Mouse (Mus musculus) monocyte, adult 5-6 weeks (primary cell): ENCODE data around the gene Acpp. TPM values are rescaled to one million over a fixed set of nuclear protein-coding genes. Genes with fewer than 3 reads are reported as not detected.
A peak's percentile ranks its signal among the peaks of the same experiment; 100 is the strongest.

Experiments used
- ATAC-seq: fragments of 153-309, 156-312 bp; replicated peaks from 2 replicates; pipeline ENCODE4 v1.8.0; 2017; ENCODE audit warnings: mild to moderate bottlenecking; ENCODE audit not compliant: low TSS enrichment, insufficient number of reproducible peaks, severe bottlenecking, poor library complexity, low FRiP score
- total RNA-seq: library from RNA; stranded (forward); fragments of 200-1000, 200-491, 200-594 nt; gene quantifications from 3 replicates; pipeline ENCODE4 v1.2.3, GENCODE M21; 2017

The Acpp gene
- total RNA-seq, 1 experiment from 2014 or later: 12.7 TPM

DNA sequence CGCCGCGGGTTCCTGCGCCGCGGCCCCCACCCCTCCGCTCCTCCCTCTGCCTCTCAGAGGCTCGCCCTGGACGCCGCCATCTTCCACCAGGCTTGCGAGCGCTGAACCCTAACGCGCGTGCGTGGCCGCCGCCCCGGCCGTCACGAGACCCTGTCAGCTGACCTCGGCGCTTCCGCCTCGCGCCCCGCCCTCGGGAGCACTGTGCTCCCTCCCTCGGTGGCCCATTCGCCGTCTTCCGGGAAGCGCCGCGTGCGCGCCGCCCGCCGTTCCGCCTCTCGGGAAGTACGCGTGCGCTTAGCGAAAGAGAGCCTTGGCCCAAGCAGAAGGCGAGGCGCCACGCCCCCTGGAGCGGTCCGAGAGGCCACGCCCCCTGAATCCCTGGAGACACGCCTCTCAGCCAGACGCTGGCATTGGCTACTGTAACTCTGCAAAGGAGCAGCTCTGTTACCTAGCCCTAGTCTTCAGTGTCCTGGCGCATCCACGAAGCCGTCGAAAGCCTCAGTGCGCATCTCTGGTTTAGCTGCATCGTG is 74.7 kb downstream of the Acpp start, which contains the start of gene Dnajc13:
Dnajc13 (minus strand) TSS at position 108 of the 530 bp plus-strand sequence.
- peak; percentile 91 for ATAC-seq

DNA sequence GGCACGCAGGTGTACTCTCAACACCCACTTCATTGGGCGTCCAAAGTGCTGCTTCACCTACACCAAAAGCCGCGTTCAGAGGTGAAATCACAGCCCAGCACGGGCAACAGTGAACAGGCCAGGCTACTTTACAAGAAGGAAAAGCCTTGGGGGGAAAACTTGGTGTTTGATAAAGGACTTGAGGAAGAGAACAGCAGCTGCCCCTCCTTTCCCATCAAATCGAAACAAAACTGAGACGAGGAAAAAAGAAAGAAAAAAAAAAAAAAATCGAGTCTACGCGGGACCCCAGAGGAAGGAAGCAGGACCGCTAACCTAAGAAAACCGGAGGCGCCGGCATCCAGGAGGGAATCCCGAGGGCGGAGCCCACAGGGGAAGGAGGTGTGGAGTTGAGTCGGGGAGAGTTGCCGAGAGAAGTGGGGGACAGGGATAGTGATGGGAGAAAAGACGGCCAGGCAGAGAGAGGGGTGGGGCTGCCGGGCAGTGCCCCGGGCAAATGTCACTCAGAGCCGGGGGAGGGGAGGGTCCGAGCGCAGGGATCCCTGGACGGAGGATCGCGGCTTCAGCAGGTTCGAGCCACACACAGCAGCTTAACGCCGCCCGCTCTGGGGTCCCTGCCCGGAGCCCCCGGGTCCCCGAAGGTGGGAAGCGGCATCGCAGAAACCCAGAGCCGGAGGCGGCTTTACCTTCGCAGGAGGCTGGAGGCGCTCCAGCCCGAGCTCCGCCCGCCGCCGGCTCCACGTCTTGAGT is 75.4 kb downstream of the Acpp start:
- no peak for ATAC-seq

DNA sequence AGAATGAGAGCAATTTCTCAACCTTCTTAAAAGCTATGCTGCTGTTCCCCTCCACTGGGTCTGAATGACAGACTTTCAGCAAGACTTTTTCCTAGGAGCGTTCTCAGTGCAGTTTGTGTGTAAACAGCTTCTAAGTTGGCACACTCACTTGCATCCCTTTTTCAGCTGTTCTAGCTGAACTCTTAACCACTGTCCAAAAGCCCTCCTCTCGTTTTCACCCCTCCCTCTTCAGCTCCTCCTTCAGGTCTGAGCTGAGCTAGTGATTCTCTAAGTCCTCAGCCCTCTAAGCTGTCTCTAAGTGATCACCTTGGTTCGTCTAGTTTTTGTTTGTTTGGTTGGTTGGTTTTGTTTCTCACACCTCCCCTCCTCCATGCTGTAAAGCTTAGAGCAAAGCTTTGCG is 77.2 kb downstream of the Acpp start:
- ATAC-seq: no peak

DNA sequence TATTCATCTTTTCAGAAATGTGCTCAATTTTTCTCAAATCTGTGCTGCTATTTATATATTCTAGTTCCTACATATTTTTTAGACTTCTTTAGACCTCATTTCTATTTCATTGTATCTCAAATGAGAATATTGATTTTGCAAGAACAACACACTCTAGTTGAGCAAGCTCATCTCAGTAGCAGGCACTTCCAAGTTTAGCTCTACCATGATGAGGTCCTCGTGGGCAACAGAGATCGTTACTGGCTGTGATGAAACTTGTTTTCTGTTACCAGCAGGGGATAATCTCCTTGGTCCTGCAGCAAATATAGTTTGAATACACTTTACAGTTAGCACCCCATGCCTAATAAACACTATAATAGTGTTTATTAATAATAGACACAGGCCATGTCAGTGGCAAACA is 81.5 kb downstream of the Acpp start:
- ATAC-seq: no peak

DNA sequence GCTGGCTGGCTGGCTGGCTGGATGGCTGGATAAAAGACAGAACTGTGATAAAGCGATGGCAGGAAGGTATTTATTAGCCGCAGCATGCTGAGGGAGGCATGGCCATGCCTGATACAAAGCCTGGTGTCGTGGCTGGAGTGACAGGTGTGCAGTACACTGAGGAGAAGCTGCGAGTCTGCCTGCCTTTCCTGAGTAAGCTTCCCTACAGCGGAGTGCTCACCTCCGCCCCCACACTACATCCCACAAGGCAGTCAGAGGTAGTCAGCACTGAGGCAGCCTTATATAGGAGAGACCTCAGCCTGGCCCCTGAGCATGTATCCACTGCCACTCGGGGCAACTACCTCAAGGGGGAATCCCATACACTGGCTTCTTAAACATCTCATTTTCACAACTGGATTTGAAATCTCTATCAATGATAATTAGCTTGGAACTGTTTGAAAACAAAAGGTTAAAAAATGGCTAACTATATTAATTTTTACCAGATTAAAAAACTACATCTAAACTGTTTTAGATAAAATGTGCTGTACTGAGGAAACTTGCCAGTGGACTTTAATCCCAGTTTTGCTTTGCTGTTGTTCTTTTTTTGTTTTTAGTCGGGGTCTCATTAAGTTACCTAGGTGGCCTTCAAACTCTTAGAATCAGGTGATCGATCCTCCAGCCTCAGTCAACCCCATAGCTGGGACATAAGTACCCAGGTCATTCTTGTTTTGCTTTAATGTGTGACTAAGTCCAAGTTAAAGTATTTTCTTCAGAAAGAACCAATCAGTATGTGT is 83.0 kb downstream of the Acpp start:
- no peak for ATAC-seq

DNA sequence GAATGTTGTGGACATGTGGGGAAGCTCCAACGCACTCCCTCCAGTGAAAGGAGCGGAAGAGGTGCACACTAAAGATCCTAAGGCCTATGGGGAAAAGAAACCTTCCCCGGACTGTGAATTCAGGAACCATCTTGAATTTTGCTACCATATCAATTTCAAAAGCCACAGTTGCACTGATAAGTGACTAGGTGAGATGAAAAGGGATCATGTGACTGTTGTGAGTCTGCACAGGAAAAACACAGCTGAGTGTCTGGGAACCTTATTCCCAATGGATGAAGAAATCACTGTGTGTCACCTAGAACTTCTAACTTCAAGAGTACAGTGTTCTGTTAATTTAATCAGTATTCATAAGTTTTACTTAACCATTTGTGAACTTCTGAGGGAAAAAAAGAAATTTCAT is 84.9 kb downstream of the Acpp start:
- no peak for ATAC-seq

DNA sequence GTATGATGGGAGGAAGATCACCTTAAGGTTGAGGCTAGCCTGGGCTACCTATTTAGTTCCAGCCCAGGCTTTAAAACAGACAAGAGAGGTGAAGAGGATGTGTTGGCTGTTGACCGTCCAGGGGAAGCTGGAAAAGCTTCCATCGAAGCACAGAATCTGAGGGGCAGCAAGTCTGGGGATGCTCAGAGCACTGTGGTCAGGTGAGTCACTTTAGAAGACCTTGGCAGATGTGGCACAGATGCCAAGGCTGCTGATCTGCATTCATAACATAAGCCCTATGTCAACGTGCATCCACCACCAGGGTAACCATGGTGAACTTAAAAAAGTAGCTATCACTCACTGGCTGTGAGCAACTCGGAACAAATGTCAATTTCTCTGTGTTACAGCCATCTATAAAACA is 85.9 kb downstream of the Acpp start:
- no peak for ATAC-seq

DNA sequence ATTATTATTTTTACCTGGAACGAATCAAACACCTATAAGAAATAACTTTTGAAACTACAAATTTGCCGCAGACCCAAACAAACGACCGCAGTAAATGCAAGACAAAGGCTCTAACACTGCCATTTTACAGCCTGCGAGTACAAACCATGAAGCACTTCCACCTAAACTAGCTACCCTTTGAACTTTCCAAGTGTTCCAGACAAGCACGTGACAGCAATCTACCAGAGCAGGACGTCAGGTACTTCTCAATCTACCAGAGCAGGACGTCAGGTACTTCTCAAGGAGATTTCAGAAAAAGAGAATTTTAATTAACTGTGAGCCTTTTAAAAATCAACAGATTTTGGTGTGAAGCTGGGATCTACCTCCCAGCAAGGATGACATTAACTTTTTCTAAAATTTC is 86.4 kb downstream of the Acpp start:
- ATAC-seq: no peak

DNA sequence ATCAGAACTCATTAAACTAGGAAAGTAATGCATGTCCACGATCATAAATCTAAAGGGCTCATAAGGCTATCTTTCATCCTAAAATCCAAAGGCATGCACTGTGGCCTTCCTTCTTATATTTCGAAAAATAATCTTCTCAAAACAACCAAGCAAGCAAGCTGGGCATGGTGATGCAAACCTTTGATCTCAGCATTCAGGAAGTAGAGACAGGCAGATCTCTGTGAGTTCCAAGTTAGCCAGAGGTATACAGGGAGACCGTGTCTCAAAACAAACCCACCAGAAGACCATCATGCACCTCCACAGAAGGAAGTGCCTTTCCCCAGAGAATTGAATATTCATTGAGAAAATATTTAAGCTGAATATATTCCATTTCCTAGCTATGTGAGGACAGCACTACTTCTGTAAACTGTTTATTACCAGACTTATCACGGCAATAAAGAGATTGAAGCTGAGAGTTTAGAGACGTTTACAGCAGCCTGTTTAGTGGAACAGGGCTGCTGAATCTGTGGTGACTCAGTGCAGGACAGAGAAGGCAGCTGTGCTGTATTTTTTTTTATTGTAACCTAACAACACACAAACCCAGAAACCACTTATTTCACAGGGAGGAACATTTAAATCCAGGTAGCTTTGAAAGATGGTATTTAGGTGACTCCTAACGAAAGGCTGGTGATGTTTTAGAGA is 90.1 kb downstream of the Acpp start:
- no peak for ATAC-seq

DNA sequence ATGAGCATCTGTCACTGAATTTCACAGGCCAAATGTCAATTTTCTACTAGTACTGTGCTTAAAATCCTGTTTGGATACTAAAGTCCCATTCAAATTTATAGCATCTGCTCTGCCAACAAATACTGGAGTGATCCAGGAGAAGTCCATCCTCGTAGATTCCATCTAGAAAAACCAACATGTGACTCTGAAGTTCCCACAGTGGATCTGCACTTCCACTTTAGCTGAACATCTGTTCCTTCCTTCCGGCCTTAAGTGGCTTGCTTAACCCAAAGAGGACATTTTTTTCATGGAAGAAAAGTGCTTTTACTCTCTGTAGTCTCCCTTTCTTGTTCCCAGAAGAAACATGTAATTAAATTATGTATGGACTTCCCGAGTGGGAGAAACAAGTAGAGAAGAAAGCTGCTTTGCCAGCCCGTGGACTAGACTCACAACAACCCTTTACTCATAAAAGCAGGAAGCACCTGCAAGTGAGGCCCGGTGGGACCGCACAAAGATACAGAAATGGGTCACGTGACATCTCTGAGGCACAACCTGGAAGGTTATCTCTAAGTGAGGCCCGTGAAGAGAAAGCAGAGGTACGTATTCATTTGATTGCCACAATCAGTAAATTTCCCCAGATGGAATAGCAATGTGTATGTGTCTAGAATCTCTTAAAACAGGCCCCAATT is 93.6 kb downstream of the Acpp start:
- ATAC-seq: no peak

DNA sequence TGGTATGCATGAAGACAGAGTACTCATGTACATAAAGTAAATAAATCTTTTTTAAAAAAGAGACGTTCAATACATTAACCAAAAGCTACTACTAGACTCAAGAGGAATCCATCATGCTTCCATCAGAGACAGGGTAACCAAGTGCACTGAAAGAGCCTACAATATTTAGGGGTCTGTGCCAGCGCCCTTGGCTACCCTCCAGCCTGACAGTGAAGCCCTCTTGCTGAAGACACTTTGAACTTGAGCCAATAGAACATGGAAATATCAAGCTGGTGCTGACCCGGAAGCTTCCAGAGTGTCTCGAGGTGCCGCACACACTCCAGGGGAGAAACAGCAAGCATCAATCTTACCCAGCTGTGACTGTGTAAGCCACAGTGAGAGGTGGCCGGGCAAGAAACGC is 97.4 kb downstream of the Acpp start:
- ATAC-seq: no peak

DNA sequence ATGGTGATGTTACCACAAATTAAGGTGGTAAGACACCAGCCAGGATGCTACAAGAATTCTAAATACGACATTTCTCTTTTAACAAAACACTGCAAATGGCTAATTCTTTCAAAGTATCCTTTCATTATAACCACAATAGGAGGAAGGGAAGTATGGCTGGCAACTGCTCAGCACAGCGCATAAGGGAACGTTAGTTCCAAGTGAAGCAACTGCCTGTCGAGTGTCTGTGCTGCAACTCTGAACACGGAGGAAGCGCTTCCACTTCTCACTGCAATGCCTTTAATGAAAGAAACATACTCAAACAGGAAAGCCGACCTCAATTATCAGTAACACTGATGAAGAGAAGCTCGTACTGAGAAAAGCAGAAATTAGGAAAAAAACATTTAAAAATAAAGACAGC is 98.5 kb downstream of the Acpp start:
- no peak; the same call in 1 of the 2 replicates for ATAC-seq

Other genes with a start within 250 kb of the Acpp start
- 0.29 TPM in 1 of 3 replicates, not detected in the others for gene Ackr4, start 210.8 kb downstream of the Acpp start, total RNA-seq
- 47.2 to 73.2 TPM (median 72.4 TPM) in 3 replicates for gene Dnajc13, start 74.8 kb downstream of the Acpp start, total RNA-seq
- gene Cpne4, start 209.5 kb upstream of the Acpp start, total RNA-seq: not detected in 3 replicates